8 mouse cellular contexts compared by ENCODE assay signal in genomic region chr3:106722028-106722945, GRCm38 (mm10). TPM values are rescaled to one million over a fixed set of nuclear protein-coding genes. Genes with fewer than 3 reads are reported as not detected.
DNase-seq lines count a peak whose midpoint lies in the region; ATAC-seq and TF ChIP-seq lines count a peak whose summit lies in the region.

No protein-coding gene starts in this region.

- peak overlapping the region; percentile 60 for H3K4me2 ChIP-seq in embryonic facial prominence, embryonic 14.5 days (ENCODE audit: low read depth, low read length)
- peak overlapping the region; percentile 67 for H3K4me2 ChIP-seq in limb, embryonic 13.5 days (replicated peaks)
- H3K4me2 ChIP-seq in midbrain, embryonic 16.5 days (ENCODE audit: low read length), result peak overlapping the region; percentile 76

- intact Hi-C loops in heart, adult 2 months (cut with DNase I), result loop anchor here (5.0 kb wide), 1 partner anchor 175 kb away; the partner anchor contains the start of genes Cept1 and Dram2

- H3K4me1 ChIP-seq in embryonic facial prominence, embryonic 14.5 days (ENCODE audit: control insufficient read depth, insufficient read depth, low read length), result no peaks in the 10 kb centered on the region
- no peaks in the 10 kb centered on the region for H3K4me1 ChIP-seq in heart, adult 2 months (ENCODE audit: control insufficient read depth, insufficient read depth, low read length)
- H3K4me1 ChIP-seq in limb, embryonic 13.5 days, result no peaks in the 10 kb centered on the region
- H3K4me1 ChIP-seq in midbrain, embryonic 16.5 days (ENCODE audit: control insufficient read depth, insufficient read depth, low read length), result peaks cover 2% of the 10 kb centered on the region; the same call in 1 of the 2 replicates

- peak; percentile 93 for ATAC-seq in embryonic facial prominence, embryonic 14.5 days (ENCODE audit: low read depth)
- peak; percentile 93 for ATAC-seq in limb, embryonic 13.5 days (ENCODE audit: low FRiP score, low read depth)
- peak; percentile 97 for ATAC-seq in midbrain, embryonic 16.5 days

- H3K36me3 ChIP-seq in embryonic facial prominence, embryonic 14.5 days (ENCODE audit: control insufficient read depth, insufficient read depth, low read length), result no peaks in the 10 kb centered on the region
- H3K36me3 ChIP-seq in heart, adult 2 months (ENCODE audit: control insufficient read depth, insufficient read depth, low read length), result peaks cover 2% of the 10 kb centered on the region; the same call in 1 of the 2 replicates
- H3K36me3 ChIP-seq in limb, embryonic 13.5 days, result 0 out of 2 replicates have a peak, but pooled peaks cover under 1% of the 10 kb centered on the region
- no peaks in the 10 kb centered on the region for H3K36me3 ChIP-seq in midbrain, embryonic 16.5 days (ENCODE audit: control insufficient read depth, insufficient read depth, low read length)

- peak overlapping the region; percentile 95 for H3K27ac ChIP-seq in embryonic facial prominence, embryonic 14.5 days (replicated peaks; ENCODE audit: low read depth, low read length)
- peak overlapping the region; percentile 96 for H3K27ac ChIP-seq in heart, adult 2 months
- peak overlapping the region; percentile 89 for H3K27ac ChIP-seq in limb, embryonic 13.5 days
- H3K27ac ChIP-seq in midbrain, embryonic 16.5 days (ENCODE audit: low read length), result peak overlapping the region; percentile 91

- no peak for TF ChIP-seq EP300 in heart, adult 2 months (IDR thresholded peaks at IDR 0.05; ENCODE audit: insufficient read depth, low read depth, low read length)

- no peaks in the 10 kb centered on the region for H3K27me3 ChIP-seq in embryonic facial prominence, embryonic 14.5 days (replicated peaks; ENCODE audit: control insufficient read depth, insufficient read depth, low read length)
- H3K27me3 ChIP-seq in heart, adult 2 months (ENCODE audit: control insufficient read depth, insufficient read depth, low read length), result no peaks in the 10 kb centered on the region
- no peaks in the 10 kb centered on the region for H3K27me3 ChIP-seq in limb, embryonic 13.5 days
- H3K27me3 ChIP-seq in midbrain, embryonic 16.5 days (ENCODE audit: control insufficient read depth, insufficient read depth, low read depth, low read length), result no peaks in the 10 kb centered on the region

- TF ChIP-seq POLR2A in heart, adult 2 months (IDR thresholded peaks at IDR 0.05; ENCODE audit: insufficient read depth, low read depth, low read length), result no peak

- peak overlapping the region; percentile 69 for H3K9ac ChIP-seq in embryonic facial prominence, embryonic 14.5 days (ENCODE audit: low read depth, low read length)
- H3K9ac ChIP-seq in heart, adult 2 months (ENCODE audit: low read depth, low read length), result peak overlapping the region; percentile 72
- H3K9ac ChIP-seq in limb, embryonic 13.5 days, result peak overlapping the region; percentile 69
- H3K9ac ChIP-seq in midbrain, embryonic 16.5 days (ENCODE audit: low read depth, low read length), result peak overlapping the region; percentile 80

- TF ChIP-seq CTCF in heart, adult 2 months (IDR thresholded peaks at IDR 0.05), result peak; percentile 40

- DNase-seq in 3T3-L1 (ENCODE audit: low read depth, low spot score), result peak; percentile 95
- DNase-seq in adrenal gland, postnatal 4 days (ENCODE audit: low spot score in 2 of 2), result peak; percentile 46 to 73
- peak; percentile 94 for DNase-seq in embryonic facial prominence, embryonic 14.5 days (ENCODE audit: low spot score)
- peak; percentile 84 to 92 for DNase-seq in heart, adult 2 months
- DNase-seq in kidney, adult 8-10 months, result peak; percentile 77 to 81
- peak; percentile 73 to 87 for DNase-seq in spleen, postnatal 10 days (ENCODE audit: low spot score in 2 of 2)

- peak overlapping the region; percentile 63 for H3K4me3 ChIP-seq in embryonic facial prominence, embryonic 14.5 days (ENCODE audit: low read depth, low read length)
- H3K4me3 ChIP-seq in heart, adult 2 months, result peak overlapping the region; percentile 58
- peak overlapping the region; percentile 62 for H3K4me3 ChIP-seq in limb, embryonic 13.5 days
- H3K4me3 ChIP-seq in midbrain, embryonic 16.5 days (ENCODE audit: low read depth, low read length), result peak overlapping the region; percentile 73

- H3K79me2 ChIP-seq in heart, adult 2 months (replicated peaks; ENCODE audit: control insufficient read depth, insufficient read depth, low read length), result no peaks in the 10 kb centered on the region

- WGBS in embryonic facial prominence, embryonic 14.5 days, result 2% methylated on average over 33 of the region's 33 CpGs
- 1% methylated on average over 33 of the region's 33 CpGs for WGBS in heart, adult 2 months
- 1% methylated on average over 33 of the region's 33 CpGs for WGBS in limb, embryonic 13.5 days
- WGBS in midbrain, embryonic 16.5 days, result under 1% methylated on average over 33 of the region's 33 CpGs

- peaks cover 11% of the 10 kb centered on the region for H3K9me3 ChIP-seq in embryonic facial prominence, embryonic 14.5 days (ENCODE audit: control insufficient read depth, low read length)
- peaks cover 4% of the 10 kb centered on the region for H3K9me3 ChIP-seq in limb, embryonic 13.5 days
- H3K9me3 ChIP-seq in midbrain, embryonic 16.5 days (replicated peaks; ENCODE audit: control insufficient read depth, low read length, poor library complexity, severe bottlenecking), result peaks cover 8% of the 10 kb centered on the region

RNA-seq across cellular contexts. Expression of gene Lrif1, which starts 37.5 kb away (rescaled TPM):
- total RNA-seq in adrenal gland, postnatal 4 days (2021), result 10 to 100 TPM; 33.4 to 35.6 TPM
- 12.4 and 16.8 TPM in 2 replicates for polyA plus RNA-seq in embryonic facial prominence, embryonic 14.5 days (2014; fragmentation: Nextera tagmentation; extraction: Ambion mirVana)
- total RNA-seq in heart, adult 2 months (2021), result 10 to 100 TPM in 1 of 2 experiments, 1 to 10 TPM in 1; 9.7 to 12.2 TPM
- polyA plus RNA-seq in heart, adult 2 months (2012; rRNA removed), result 2.6 and 3.1 TPM in 2 replicates
- 14.1 and 14.3 TPM in 2 replicates for polyA plus RNA-seq in limb, embryonic 13.5 days (2015; fragmentation: Nextera tagmentation; extraction: Ambion mirVana)
- 18.9 and 19.9 TPM in 2 replicates for polyA plus RNA-seq in midbrain, embryonic 16.5 days (2015; fragmentation: Nextera tagmentation; extraction: Ambion mirVana)

Comparison
In these comparisons a context has a peak if more than half of its experiments do, and no peak if none do; other contexts are left out.
1. Peak in every context shown above with its lines: DNase-seq, ATAC-seq, H3K4me3 ChIP-seq and H3K27ac ChIP-seq.